Mouse (Mus musculus): ENCODE measurements around the gene P2rx7. TPM values are rescaled to one million over a fixed set of nuclear protein-coding genes. Genes with fewer than 3 reads are reported as not detected.

The P2rx7 gene
- total RNA-seq, 1 experiment: 10.5 TPM

- in situ Hi-C loops (cut with MboI; ENCODE audit: low sequenced_read_pairs in 2 of 2, unreplicated experiment in 2 of 2): no loop called here
- peak; percentile 54 for DNase-seq (ENCODE audit: low read depth, low spot score)
- Histone ChIP-seq H3K4me3 (ENCODE audit: insufficient read depth in 1 of 2, low read depth in 1 of 2, low read length in 2 of 2, poor library complexity in 1 of 2, severe bottlenecking in 1 of 2) (peak within 1 kb of the TSS; percentile 79), H3K9me3 (ENCODE audit: control insufficient read depth, insufficient read depth, low read depth, low read length) (no peaks in the 10 kb centered on the region), H3K36me3 (ENCODE audit: control insufficient read depth, insufficient read depth, low read length, poor library complexity, severe bottlenecking) (no peaks in the 10 kb centered on the region), H3K27ac (ENCODE audit: insufficient read depth, low read depth, low read length, poor library complexity, severe bottlenecking) (no peak within 1 kb of the TSS), H3K9ac (ENCODE audit: insufficient read depth, low read depth, low read length, poor library complexity, severe bottlenecking) (peak within 1 kb of the TSS; percentile 80), H3K4me1 (ENCODE audit: control insufficient read depth in 2 of 2, insufficient read depth in 2 of 2, low read length in 2 of 2, poor library complexity in 1 of 2) (no peaks in the 10 kb centered on the region; a peak in 1 of 4 replicates)
- no peak for TF ChIP-seq MAFK (IDR thresholded peaks at IDR 0.05; ENCODE audit: insufficient read depth, low read depth, low read length)
- TF ChIP-seq CHD2 (IDR thresholded peaks at IDR 0.05; ENCODE audit: low read depth, low read length): no peak
- no peak for TF ChIP-seq ZC3H11A (IDR thresholded peaks at IDR 0.05; ENCODE audit: borderline replicate concordance, low read depth, low read length)
- no peak; the same call in 1 of the 2 replicates for TF ChIP-seq HCFC1 (IDR thresholded peaks at IDR 0.05; ENCODE audit: borderline replicate concordance, insufficient read depth, low read length)
- TF ChIP-seq ZNF384 (IDR thresholded peaks at IDR 0.05; ENCODE audit: low read depth, low read length): no peak
Measured at GRCm38 (mm10) chr5:122707276-122708181, 63.8 kb downstream of the P2rx7 start, which contains the start of gene P2rx4. Gene P2rx4 (plus strand): TSS chr5:122707544.

GRCm38 (mm10) chr5:122708819-122709218 lies 65.1 kb downstream of the P2rx7 start:
- Histone ChIP-seq H3K4me1 (ENCODE audit: control insufficient read depth in 2 of 2, insufficient read depth in 2 of 2, low read length in 2 of 2, poor library complexity in 1 of 2) (no peaks in the 10 kb centered on the region; a peak in 1 of 4 replicates), H3K27ac (ENCODE audit: insufficient read depth, low read depth, low read length, poor library complexity, severe bottlenecking) (no peak overlapping the region), H3K36me3 (ENCODE audit: control insufficient read depth, insufficient read depth, low read length, poor library complexity, severe bottlenecking) (no peaks in the 10 kb centered on the region), H3K4me3 (ENCODE audit: insufficient read depth in 1 of 2, low read depth in 1 of 2, low read length in 2 of 2, poor library complexity in 1 of 2, severe bottlenecking in 1 of 2) (no peak overlapping the region), H3K9me3 (ENCODE audit: control insufficient read depth, insufficient read depth, low read depth, low read length) (no peaks in the 10 kb centered on the region), H3K9ac (ENCODE audit: insufficient read depth, low read depth, low read length, poor library complexity, severe bottlenecking) (no peak overlapping the region)
- TF ChIP-seq CHD2 (IDR thresholded peaks at IDR 0.05; ENCODE audit: low read depth, low read length) (no peak), MAFK (IDR thresholded peaks at IDR 0.05; ENCODE audit: insufficient read depth, low read depth, low read length) (no peak), ZNF384 (IDR thresholded peaks at IDR 0.05; ENCODE audit: low read depth, low read length) (no peak), ZC3H11A (IDR thresholded peaks at IDR 0.05; ENCODE audit: borderline replicate concordance, low read depth, low read length) (no peak), HCFC1 (IDR thresholded peaks at IDR 0.05; ENCODE audit: borderline replicate concordance, insufficient read depth, low read length) (no peak)
- no peak for DNase-seq (ENCODE audit: low read depth, low spot score)
- in situ Hi-C loops (cut with MboI; ENCODE audit: low sequenced_read_pairs in 2 of 2, unreplicated experiment in 2 of 2): no loop called here

GRCm38 (mm10) chr5:122715723-122716122 lies 72.0 kb downstream of the P2rx7 start:
- no peaks in the 10 kb centered on the region for H3K4me1 ChIP-seq (ENCODE audit: control insufficient read depth in 2 of 2, insufficient read depth in 2 of 2, low read length in 2 of 2, poor library complexity in 1 of 2)
- H3K4me3 ChIP-seq (ENCODE audit: insufficient read depth in 1 of 2, low read depth in 1 of 2, low read length in 2 of 2, poor library complexity in 1 of 2, severe bottlenecking in 1 of 2): no peak overlapping the region
- in situ Hi-C loops (cut with MboI; ENCODE audit: low sequenced_read_pairs in 2 of 2, unreplicated experiment in 2 of 2): no loop called here
- DNase-seq (ENCODE audit: low read depth, low spot score): no peak
- H3K9ac ChIP-seq (ENCODE audit: insufficient read depth, low read depth, low read length, poor library complexity, severe bottlenecking): no peak overlapping the region
- H3K27ac ChIP-seq (ENCODE audit: insufficient read depth, low read depth, low read length, poor library complexity, severe bottlenecking): no peak overlapping the region
- H3K9me3 ChIP-seq (ENCODE audit: control insufficient read depth, insufficient read depth, low read depth, low read length): no peaks in the 10 kb centered on the region
- no peaks in the 10 kb centered on the region for H3K36me3 ChIP-seq (ENCODE audit: control insufficient read depth, insufficient read depth, low read length, poor library complexity, severe bottlenecking)
- TF ChIP-seq HCFC1 (IDR thresholded peaks at IDR 0.05; ENCODE audit: borderline replicate concordance, insufficient read depth, low read length) (no peak), ZC3H11A (IDR thresholded peaks at IDR 0.05; ENCODE audit: borderline replicate concordance, low read depth, low read length) (no peak), MAFK (IDR thresholded peaks at IDR 0.05; ENCODE audit: insufficient read depth, low read depth, low read length) (no peak), CHD2 (IDR thresholded peaks at IDR 0.05; ENCODE audit: low read depth, low read length) (no peak), ZNF384 (IDR thresholded peaks at IDR 0.05; ENCODE audit: low read depth, low read length) (no peak)

- no peaks in the 10 kb centered on the region for H3K9me3 ChIP-seq (ENCODE audit: control insufficient read depth, insufficient read depth, low read depth, low read length)
- no peak for DNase-seq (ENCODE audit: low read depth, low spot score)
- no peak overlapping the region for H3K27ac ChIP-seq (ENCODE audit: insufficient read depth, low read depth, low read length, poor library complexity, severe bottlenecking)
- no peak for TF ChIP-seq MAFK (IDR thresholded peaks at IDR 0.05; ENCODE audit: insufficient read depth, low read depth, low read length)
- no peak for TF ChIP-seq HCFC1 (IDR thresholded peaks at IDR 0.05; ENCODE audit: borderline replicate concordance, insufficient read depth, low read length)
- TF ChIP-seq ZC3H11A (IDR thresholded peaks at IDR 0.05; ENCODE audit: borderline replicate concordance, low read depth, low read length): no peak
- TF ChIP-seq ZNF384 (IDR thresholded peaks at IDR 0.05; ENCODE audit: low read depth, low read length): peak; percentile 81
- no peak for TF ChIP-seq CHD2 (IDR thresholded peaks at IDR 0.05; ENCODE audit: low read depth, low read length)
- no peak overlapping the region for H3K4me3 ChIP-seq (ENCODE audit: insufficient read depth in 1 of 2, low read depth in 1 of 2, low read length in 2 of 2, poor library complexity in 1 of 2, severe bottlenecking in 1 of 2)
- in situ Hi-C loops (cut with MboI; ENCODE audit: low sequenced_read_pairs in 2 of 2, unreplicated experiment in 2 of 2): no loop called here
- H3K9ac ChIP-seq (ENCODE audit: insufficient read depth, low read depth, low read length, poor library complexity, severe bottlenecking): no peak overlapping the region
- no peaks in the 10 kb centered on the region for H3K4me1 ChIP-seq (ENCODE audit: control insufficient read depth in 2 of 2, insufficient read depth in 2 of 2, low read length in 2 of 2, poor library complexity in 1 of 2)
- H3K36me3 ChIP-seq (ENCODE audit: control insufficient read depth, insufficient read depth, low read length, poor library complexity, severe bottlenecking): no peaks in the 10 kb centered on the region
Measured at GRCm38 (mm10) chr5:122716793-122717192, 73.1 kb downstream of the P2rx7 start.
